Mouse (Mus musculus): ENCODE measurements around the gene Chrd. TPM values are rescaled to one million over a fixed set of nuclear protein-coding genes. Genes with fewer than 3 reads are reported as not detected.
A peak's percentile ranks its signal among the peaks of the same experiment; 100 is the strongest.

The Chrd gene
- polyA plus RNA-seq, 1 experiment from 2014 or later = 0.32 TPM

DNA sequence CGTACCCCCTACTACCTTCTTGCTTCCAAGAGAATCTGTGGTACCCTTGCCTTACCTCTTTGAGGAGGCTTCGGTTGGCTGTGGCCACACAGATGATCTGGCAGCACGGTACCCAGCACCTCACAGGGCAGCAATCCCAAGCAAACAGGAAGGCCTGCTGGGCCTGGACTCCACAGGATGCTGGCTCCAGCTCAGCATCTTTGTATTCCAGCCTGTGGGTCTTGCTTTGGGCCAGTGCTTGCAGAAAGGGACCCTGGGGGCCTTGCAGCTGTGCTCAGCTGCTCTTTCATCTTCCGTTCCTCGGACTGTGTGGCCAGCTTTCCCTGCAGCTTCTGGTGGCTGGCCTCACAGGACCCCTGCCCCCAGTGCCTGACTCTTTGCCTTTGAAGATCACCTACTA, 32.9 kb upstream of the Chrd start:
- Histone ChIP-seq H3K9ac (ENCODE audit: low read depth, low read length) (no peak overlapping the region), H3K27ac (ENCODE audit: low read length) (no peak overlapping the region), H3K36me3 (ENCODE audit: control insufficient read depth, insufficient read depth) (no peaks in the 10 kb centered on the region), H3K9me3 (replicated peaks; ENCODE audit: control insufficient read depth, low read length) (no peaks in the 10 kb centered on the region), H3K4me3 (ENCODE audit: low read depth, low read length) (no peak overlapping the region), H3K4me2 (ENCODE audit: low read depth, low read length) (no peak overlapping the region), H3K4me1 (ENCODE audit: control insufficient read depth, low read depth, low read length) (peaks cover 44% of the 10 kb centered on the region), H3K27me3 (ENCODE audit: control insufficient read depth, insufficient read depth, low read depth, low read length) (peaks cover 24% of the 10 kb centered on the region)
- ATAC-seq (ENCODE audit: low read depth) = no peak
- WGBS (ENCODE audit: insufficient replicate concordance) = 66% methylated on average over 5 of the region's 5 CpGs

DNA sequence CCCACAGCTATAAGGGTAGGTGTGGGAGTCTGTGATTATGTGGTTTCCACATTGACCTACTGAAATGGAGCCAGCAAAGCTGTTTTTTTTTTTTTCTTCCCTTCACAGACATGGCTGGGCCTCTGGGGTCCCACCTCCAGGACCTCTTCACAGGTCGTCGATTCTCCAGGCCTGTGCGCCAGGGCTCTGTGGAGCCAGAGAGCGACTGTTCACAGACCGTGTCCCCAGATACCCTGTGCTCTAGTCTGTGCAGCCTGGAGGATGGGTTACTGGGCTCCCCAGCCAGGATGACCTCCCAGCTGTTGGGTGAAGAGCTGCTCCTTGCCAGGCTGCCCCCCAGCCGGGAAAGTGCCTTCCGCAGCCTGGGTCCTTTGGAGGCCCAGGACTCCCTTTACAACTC, 31.6 kb upstream of the Chrd start:
- no peak overlapping the region for H3K4me2 ChIP-seq (ENCODE audit: low read depth, low read length)
- H3K36me3 ChIP-seq (ENCODE audit: control insufficient read depth, insufficient read depth) = no peaks in the 10 kb centered on the region
- no peak overlapping the region for H3K27ac ChIP-seq (ENCODE audit: low read length)
- no peaks in the 10 kb centered on the region for H3K9me3 ChIP-seq (replicated peaks; ENCODE audit: control insufficient read depth, low read length)
- 73% methylated on average over 7 of the region's 7 CpGs for WGBS (ENCODE audit: insufficient replicate concordance)
- H3K27me3 ChIP-seq (ENCODE audit: control insufficient read depth, insufficient read depth, low read depth, low read length) = peaks cover 11% of the 10 kb centered on the region
- H3K9ac ChIP-seq (ENCODE audit: low read depth, low read length) = no peak overlapping the region
- peaks cover 48% of the 10 kb centered on the region for H3K4me1 ChIP-seq (ENCODE audit: control insufficient read depth, low read depth, low read length)
- ATAC-seq (ENCODE audit: low read depth) = no peak
- no peak overlapping the region for H3K4me3 ChIP-seq (ENCODE audit: low read depth, low read length)

DNA sequence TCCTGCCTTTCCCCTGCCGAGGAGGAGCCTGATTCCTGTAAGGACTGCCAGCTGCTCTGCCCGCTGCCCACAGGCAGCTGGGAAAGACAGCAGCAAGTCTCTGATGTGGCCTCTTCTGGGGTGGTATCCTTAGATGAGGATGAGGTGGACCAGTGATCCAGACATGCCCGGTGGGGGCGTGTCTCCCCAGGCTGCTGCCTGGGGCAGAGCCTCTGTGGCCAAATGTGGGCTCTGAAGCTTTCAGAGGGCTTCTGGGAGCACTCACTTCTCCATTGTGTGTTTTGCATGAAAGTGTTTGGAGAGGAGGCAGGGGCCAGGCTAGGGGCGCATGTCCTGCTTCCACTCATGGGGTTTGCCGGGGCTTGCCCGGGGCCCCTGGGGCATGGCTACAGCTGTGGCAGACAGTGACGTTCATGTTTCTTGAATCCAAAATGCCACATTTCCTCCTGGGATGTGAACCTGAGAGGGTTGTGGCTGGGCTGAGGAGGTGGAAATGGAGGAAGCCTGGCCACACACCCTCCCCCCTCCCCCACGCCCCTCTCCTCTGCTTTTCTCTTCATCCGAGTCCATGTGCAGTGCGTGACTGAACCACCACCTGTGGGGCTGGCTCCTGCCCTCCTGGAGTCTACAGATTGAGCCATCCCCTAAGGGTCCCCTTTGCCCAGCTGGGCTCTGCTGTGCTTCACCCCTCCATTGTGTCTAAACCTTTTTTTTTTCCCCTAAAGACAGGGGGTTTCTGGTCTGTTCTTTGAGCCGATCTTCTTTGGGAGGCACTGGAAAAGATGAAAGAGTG, 31.0 kb upstream of the Chrd start:
- no peaks in the 10 kb centered on the region for H3K36me3 ChIP-seq (ENCODE audit: control insufficient read depth, insufficient read depth)
- peak overlapping the region; percentile 41; the same call in 1 of the 2 replicates for H3K9ac ChIP-seq (ENCODE audit: low read depth, low read length)
- H3K9me3 ChIP-seq (replicated peaks; ENCODE audit: control insufficient read depth, low read length) = no peaks in the 10 kb centered on the region
- ATAC-seq (ENCODE audit: low read depth) = no peak
- peaks cover 5% of the 10 kb centered on the region; the same call in 1 of the 2 replicates for H3K27me3 ChIP-seq (ENCODE audit: control insufficient read depth, insufficient read depth, low read depth, low read length)
- WGBS (ENCODE audit: insufficient replicate concordance) = 39% methylated on average over 11 of the region's 12 CpGs
- H3K4me1 ChIP-seq (ENCODE audit: control insufficient read depth, low read depth, low read length) = peaks cover 54% of the 10 kb centered on the region
- H3K4me2 ChIP-seq (ENCODE audit: low read depth, low read length) = peak overlapping the region; percentile 28
- H3K4me3 ChIP-seq (ENCODE audit: low read depth, low read length) = no peak overlapping the region
- H3K27ac ChIP-seq (ENCODE audit: low read length) = peak overlapping the region; percentile 91

DNA sequence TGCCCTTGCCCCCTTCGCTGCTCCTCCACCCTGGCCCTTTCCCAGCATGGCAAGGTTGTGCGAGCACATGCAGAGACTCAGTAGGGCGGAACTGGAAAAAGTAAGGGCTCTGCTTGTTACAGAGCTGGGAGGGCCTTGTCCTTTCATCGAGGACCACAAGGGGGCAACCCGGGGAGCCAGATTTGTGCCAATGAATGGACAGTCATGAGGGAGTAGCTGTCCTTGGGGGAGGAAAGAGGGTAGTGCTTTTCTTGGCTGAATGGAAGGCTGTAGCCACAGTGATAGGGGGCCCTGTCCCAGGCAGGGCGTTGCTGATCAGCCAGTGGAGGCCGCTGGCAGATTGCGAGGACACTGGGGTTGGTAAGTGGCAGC, 30.4 kb upstream of the Chrd start:
- peaks cover 60% of the 10 kb centered on the region for H3K4me1 ChIP-seq (ENCODE audit: control insufficient read depth, low read depth, low read length)
- peak; percentile 77 for ATAC-seq (ENCODE audit: low read depth)
- H3K4me3 ChIP-seq (ENCODE audit: low read depth, low read length) = no peak overlapping the region
- H3K36me3 ChIP-seq (ENCODE audit: control insufficient read depth, insufficient read depth) = no peaks in the 10 kb centered on the region; the same call in 1 of the 2 replicates
- H3K9ac ChIP-seq (ENCODE audit: low read depth, low read length) = peak overlapping the region; percentile 41; the same call in 1 of the 2 replicates
- peak overlapping the region; percentile 28 for H3K4me2 ChIP-seq (ENCODE audit: low read depth, low read length)
- H3K27me3 ChIP-seq (ENCODE audit: control insufficient read depth, insufficient read depth, low read depth, low read length) = peaks cover under 1% of the 10 kb centered on the region; the same call in 1 of the 2 replicates
- H3K9me3 ChIP-seq (replicated peaks; ENCODE audit: control insufficient read depth, low read length) = no peaks in the 10 kb centered on the region
- peak overlapping the region; percentile 91 for H3K27ac ChIP-seq (ENCODE audit: low read length)
- WGBS (ENCODE audit: insufficient replicate concordance) = 7% methylated on average over 8 of the region's 8 CpGs

DNA sequence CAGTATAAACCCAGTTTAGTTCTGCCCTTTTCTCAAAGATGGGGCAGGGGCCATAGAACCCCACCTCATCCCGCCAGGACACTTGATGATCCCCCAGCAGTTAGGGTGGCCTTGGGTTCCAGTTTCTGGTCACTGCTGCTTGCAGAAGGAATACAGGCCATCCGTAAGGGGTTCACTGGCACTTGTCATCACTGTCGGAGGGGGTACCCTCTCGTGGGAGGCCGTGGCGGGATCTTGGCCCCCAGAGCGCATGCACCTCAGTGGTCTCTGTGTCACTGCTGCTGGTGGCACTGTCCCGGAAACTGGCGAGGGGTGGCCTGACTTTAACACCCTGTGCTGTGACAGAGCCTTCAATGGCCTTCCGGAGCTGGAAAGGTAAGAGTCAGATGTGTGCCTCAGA, 29.9 kb upstream of the Chrd start:
- WGBS (ENCODE audit: insufficient replicate concordance) = 77% methylated on average over 10 of the region's 10 CpGs
- Histone ChIP-seq H3K4me2 (ENCODE audit: low read depth, low read length) (peak overlapping the region; percentile 28), H3K27ac (ENCODE audit: low read length) (peak overlapping the region; percentile 91), H3K36me3 (ENCODE audit: control insufficient read depth, insufficient read depth) (peaks cover 2% of the 10 kb centered on the region; the same call in 1 of the 2 replicates), H3K4me1 (ENCODE audit: control insufficient read depth, low read depth, low read length) (peaks cover 64% of the 10 kb centered on the region), H3K9ac (ENCODE audit: low read depth, low read length) (peak overlapping the region; percentile 17), H3K27me3 (ENCODE audit: control insufficient read depth, insufficient read depth, low read depth, low read length) (no peaks in the 10 kb centered on the region; the same call in 1 of the 2 replicates), H3K4me3 (ENCODE audit: low read depth, low read length) (peak overlapping the region; percentile 4; the same call in 1 of the 2 replicates), H3K9me3 (replicated peaks; ENCODE audit: control insufficient read depth, low read length) (no peaks in the 10 kb centered on the region)
- ATAC-seq (ENCODE audit: low read depth) = no peak

DNA sequence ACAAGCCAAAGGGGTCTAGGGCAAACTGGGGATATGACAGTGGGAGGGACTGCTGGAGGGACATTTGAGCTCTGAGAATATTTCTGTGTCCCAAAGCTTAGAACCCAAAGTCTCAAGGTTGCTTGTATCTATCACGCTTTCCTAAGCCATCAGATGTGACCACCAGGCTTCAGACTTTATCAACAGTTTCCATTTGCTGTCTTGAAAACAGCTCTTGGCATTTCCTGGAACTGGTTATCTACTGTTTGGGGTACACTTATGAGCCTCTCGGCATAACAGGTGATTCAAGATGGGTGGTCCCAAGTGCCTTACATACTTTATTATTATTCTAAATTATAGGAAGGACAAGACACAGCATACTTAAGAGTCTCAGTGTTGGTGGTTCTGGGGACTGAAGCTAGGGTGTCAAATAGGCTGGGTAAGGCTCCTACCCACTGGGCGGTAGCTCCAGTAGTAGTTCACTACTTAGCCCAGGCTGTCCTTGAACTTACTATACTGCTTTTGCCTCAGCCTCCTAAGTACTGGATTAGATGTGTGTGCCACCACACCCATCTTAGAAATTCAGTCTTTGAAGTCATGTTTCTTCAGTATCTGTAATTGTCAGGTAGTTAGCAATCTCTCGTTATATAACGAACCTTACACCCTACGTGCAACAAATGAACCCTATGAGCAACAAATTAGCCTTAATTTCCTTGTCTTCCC, 29.1 kb upstream of the Chrd start:
- no peaks in the 10 kb centered on the region for H3K9me3 ChIP-seq (replicated peaks; ENCODE audit: control insufficient read depth, low read length)
- peaks cover 3% of the 10 kb centered on the region; the same call in 1 of the 2 replicates for H3K36me3 ChIP-seq (ENCODE audit: control insufficient read depth, insufficient read depth)
- H3K4me1 ChIP-seq (ENCODE audit: control insufficient read depth, low read depth, low read length) = peaks cover 64% of the 10 kb centered on the region
- no peaks in the 10 kb centered on the region for H3K27me3 ChIP-seq (ENCODE audit: control insufficient read depth, insufficient read depth, low read depth, low read length)
- H3K9ac ChIP-seq (ENCODE audit: low read depth, low read length) = peak overlapping the region; percentile 40
- ATAC-seq (ENCODE audit: low read depth) = peak; percentile 77
- peak overlapping the region; percentile 28 for H3K4me2 ChIP-seq (ENCODE audit: low read depth, low read length)
- WGBS (ENCODE audit: insufficient replicate concordance) = 37% methylated on average over 6 of the region's 6 CpGs
- H3K4me3 ChIP-seq (ENCODE audit: low read depth, low read length) = no peak overlapping the region
- peak overlapping the region; percentile 91 for H3K27ac ChIP-seq (ENCODE audit: low read length)

DNA sequence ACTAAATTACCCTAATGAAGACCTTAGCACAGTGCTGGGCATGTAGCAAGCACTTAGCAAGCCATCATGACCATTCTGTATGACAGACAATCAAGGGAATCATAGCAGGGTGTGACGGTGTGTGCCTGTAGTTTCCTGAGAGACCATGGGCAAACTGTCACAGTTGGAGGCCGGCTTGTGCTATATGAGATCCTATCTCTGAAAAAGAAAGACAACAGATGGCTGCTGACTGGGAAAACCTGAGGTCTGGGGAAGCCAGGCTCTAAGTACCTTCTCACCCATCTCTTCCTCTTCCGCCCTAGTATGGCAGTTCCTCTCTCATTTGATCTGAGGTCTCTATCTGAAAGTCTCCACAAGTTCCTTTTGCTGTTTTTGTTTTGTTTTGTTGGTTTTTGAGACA, 27.1 kb upstream of the Chrd start:
- H3K9ac ChIP-seq (ENCODE audit: low read depth, low read length) = no peak overlapping the region
- peaks cover 5% of the 10 kb centered on the region for H3K36me3 ChIP-seq (ENCODE audit: control insufficient read depth, insufficient read depth)
- H3K4me3 ChIP-seq (ENCODE audit: low read depth, low read length) = no peak overlapping the region
- no peak for ATAC-seq (ENCODE audit: low read depth)
- H3K4me2 ChIP-seq (ENCODE audit: low read depth, low read length) = no peak overlapping the region
- H3K27ac ChIP-seq (ENCODE audit: low read length) = peak overlapping the region; percentile 91
- WGBS (ENCODE audit: insufficient replicate concordance) = 49% methylated on average over 3 of the region's 3 CpGs
- peaks cover 64% of the 10 kb centered on the region for H3K4me1 ChIP-seq (ENCODE audit: control insufficient read depth, low read depth, low read length)
- no peaks in the 10 kb centered on the region for H3K27me3 ChIP-seq (ENCODE audit: control insufficient read depth, insufficient read depth, low read depth, low read length)
- H3K9me3 ChIP-seq (replicated peaks; ENCODE audit: control insufficient read depth, low read length) = no peaks in the 10 kb centered on the region

DNA sequence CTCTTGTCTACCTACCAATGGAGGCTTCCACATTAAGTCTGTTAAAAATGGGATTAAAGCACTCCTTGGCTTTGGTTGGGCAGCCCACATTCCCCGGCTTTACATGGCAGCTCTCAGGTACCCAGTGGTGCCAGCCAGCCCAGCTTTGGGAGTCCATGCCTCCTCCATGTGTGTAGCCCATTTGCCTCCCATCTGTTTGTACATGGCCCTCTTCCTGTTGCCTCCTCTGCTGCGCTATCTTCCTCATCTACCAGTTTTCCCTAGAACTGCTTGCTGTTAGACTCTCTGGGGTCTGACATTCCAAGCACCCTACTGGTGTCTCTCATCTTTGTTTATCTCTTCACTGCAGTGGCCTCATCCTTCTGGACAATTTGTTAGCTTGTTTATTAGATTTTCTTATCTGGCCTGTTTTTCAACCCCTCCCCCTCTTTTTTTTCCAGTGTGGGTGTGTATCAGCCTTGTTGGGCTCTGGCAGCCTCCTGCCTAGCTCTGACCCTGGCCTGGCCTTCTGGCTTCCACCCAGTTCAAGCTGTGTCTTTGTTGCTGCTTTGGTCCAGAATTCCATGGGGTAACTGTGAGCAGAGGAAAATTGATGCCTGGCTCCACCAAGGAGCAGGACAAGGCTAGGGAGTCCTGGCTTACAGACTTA, 26.4 kb upstream of the Chrd start:
- peaks cover 9% of the 10 kb centered on the region for H3K36me3 ChIP-seq (ENCODE audit: control insufficient read depth, insufficient read depth)
- peak overlapping the region; percentile 19; the same call in 1 of the 2 replicates for H3K9ac ChIP-seq (ENCODE audit: low read depth, low read length)
- ATAC-seq (ENCODE audit: low read depth) = peak; percentile 15
- no peak overlapping the region for H3K4me3 ChIP-seq (ENCODE audit: low read depth, low read length)
- H3K27me3 ChIP-seq (ENCODE audit: control insufficient read depth, insufficient read depth, low read depth, low read length) = no peaks in the 10 kb centered on the region
- no peak overlapping the region; the same call in 1 of the 2 replicates for H3K4me2 ChIP-seq (ENCODE audit: low read depth, low read length)
- 74% methylated on average over 2 of the region's 2 CpGs for WGBS (ENCODE audit: insufficient replicate concordance)
- peaks cover 67% of the 10 kb centered on the region for H3K4me1 ChIP-seq (ENCODE audit: control insufficient read depth, low read depth, low read length)
- H3K9me3 ChIP-seq (replicated peaks; ENCODE audit: control insufficient read depth, low read length) = no peaks in the 10 kb centered on the region
- peak overlapping the region; percentile 91 for H3K27ac ChIP-seq (ENCODE audit: low read length)
